Mouse (Mus musculus) spleen, adult 2 months (tissue): ENCODE data around the gene Rccd1. TPM values are rescaled to one million over a fixed set of nuclear protein-coding genes. Genes with fewer than 3 reads are reported as not detected.

Experiments
- DNase-seq, 2 experiments: peaks; one replicate each; pipeline versions ENCODE4 v3.0.0 to v3.0.0-alpha.2; 2012 to 2021; ENCODE audit warnings: low spot score in 2 of 2, low read depth in 1 of 2
- H3K27ac ChIP-seq: fragments of 200-500 bp; 2 replicates; pipeline ENCODE4 v1.5.1; 2012; ENCODE audit warnings: low read length, inconsistent platforms; ENCODE audit not compliant: insufficient read depth
- H3K27me3 ChIP-seq: fragments of 200-500 bp; 2 replicates; pipeline ENCODE4 v1.6.1; 2012; ENCODE audit warnings: mild to moderate bottlenecking, moderate library complexity, low read length, inconsistent platforms; ENCODE audit not compliant: control insufficient read depth, insufficient read depth
- H3K36me3 ChIP-seq: fragments of 200-500 bp; 2 replicates; pipeline ENCODE4 v1.6.1; 2012; ENCODE audit warnings: mild to moderate bottlenecking, low read length, inconsistent platforms; ENCODE audit not compliant: control insufficient read depth, insufficient read depth
- H3K4me1 ChIP-seq: fragments of 200-500 bp; 2 replicates; pipeline ENCODE4 v1.6.1; 2011; ENCODE audit warnings: inconsistent platforms; ENCODE audit not compliant: control insufficient read depth, insufficient read depth, insufficient read length
- H3K4me3 ChIP-seq: fragments of 200-500 bp; 2 replicates; pipeline ENCODE4 v1.5.1; 2011; ENCODE audit warnings: mild to moderate bottlenecking, inconsistent platforms; ENCODE audit not compliant: insufficient read depth, insufficient read length; ENCODE audit errors: extremely low read depth
- CTCF ChIP-seq: fragments of 200-500 bp; IDR thresholded peaks from 2 replicates; pipeline ENCODE4 v1.5.1; 2011; ENCODE audit warnings: mild to moderate bottlenecking, inconsistent platforms; ENCODE audit not compliant: insufficient read depth, insufficient read length, insufficient replicate concordance; ENCODE audit errors: extremely low read depth
- POLR2A ChIP-seq: fragments of 200-500 bp; IDR thresholded peaks from 2 replicates; pipeline ENCODE4 v1.6.1; 2011; ENCODE audit warnings: low read depth, low read length, inconsistent platforms
- WGBS: fragments of 180-500 bp; shearing (Covaris S2); methylation state at CpG from one replicate; pipeline ENCODE4 v1.1.7; 2018; 5-methylcytosine and 5-hydroxymethylcytosine counted together
- polyA plus RNA-seq: library from polyadenylated mRNA; depleted of rRNA; stranded (reverse); fragments of >200 nt; gene quantifications from 2 replicates; pipeline ENCODE4 v1.2.3, GENCODE M21; 2012; rRNA removed

Rccd1 gene
- 13.2 and 14.7 TPM in 2 replicates for polyA plus RNA-seq

DNA sequence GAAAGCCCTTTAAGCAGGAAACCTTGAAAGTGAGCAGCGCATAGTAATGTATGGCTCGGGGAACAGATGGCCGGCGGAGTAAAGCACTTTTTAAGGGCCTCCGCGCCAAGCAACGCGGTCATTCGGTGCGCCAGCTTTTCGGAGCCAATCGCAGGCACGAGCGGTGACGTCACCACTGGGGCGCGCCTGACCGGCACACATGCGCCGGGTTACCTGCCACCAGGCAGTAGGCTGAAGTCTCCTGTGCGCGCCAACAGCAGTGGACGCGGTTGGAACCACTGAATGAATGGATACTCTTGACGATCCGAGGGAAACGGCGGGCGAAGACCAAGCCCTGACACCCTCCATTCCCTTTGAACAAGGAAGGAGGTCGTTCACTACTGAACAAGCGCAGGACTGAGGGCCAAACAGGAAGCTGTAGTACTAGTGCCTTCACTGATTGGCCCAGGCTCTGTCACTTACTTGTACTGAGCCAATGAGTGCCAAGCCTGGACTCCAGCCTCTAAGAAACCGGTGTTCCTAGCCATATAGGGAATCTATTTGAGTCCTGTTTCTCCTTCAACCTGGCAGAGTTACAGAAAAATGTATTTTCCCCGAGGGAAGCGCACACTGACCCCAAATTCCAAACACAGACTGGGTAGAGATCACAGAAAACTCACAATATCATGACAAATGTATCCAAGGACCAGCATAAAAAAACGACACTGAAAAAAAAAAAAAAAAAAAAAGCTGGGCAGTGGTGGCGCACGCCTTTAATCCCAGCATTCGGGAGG lies at the start of gene Rccd1:
Rccd1 (minus strand) TSS at position 412 of the 773 bp plus-strand sequence.
- Histone ChIP-seq H3K27ac (peak within 1 kb of the TSS; percentile 94), H3K4me1 (no peaks in the 10 kb centered on the region), H3K27me3 (no peaks in the 10 kb centered on the region), H3K4me3 (peak within 1 kb of the TSS; percentile 93), H3K36me3 (peaks cover 21% of the 10 kb centered on the region)
- WGBS: 2% methylated on average over 38 of the region's 38 CpGs
- TF ChIP-seq POLR2A (peak; percentile 73), CTCF (no peak)
- DNase-seq: peak; percentile 89 to 93

DNA sequence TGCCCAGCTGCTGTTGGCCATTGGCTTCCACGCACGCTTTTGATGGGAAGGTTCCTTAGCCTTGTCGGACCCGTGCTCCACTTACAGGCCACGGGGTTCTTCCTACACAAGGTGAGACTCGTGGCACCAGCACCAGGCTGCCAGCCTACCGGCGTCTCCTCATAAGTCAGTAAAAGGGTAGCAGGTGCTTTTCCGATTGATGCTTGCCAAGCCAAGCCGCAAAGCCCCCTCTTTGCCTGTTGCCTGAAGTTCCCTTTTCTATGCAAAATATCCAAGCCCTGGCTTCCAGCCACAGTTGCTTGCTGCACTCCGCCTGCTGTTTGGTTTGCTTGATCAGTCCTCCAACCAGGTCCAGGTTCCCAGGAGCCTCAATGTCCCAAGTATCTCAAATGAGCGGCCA lies 49.6 kb upstream of the Rccd1 start:
- H3K36me3 ChIP-seq: peaks cover 3% of the 10 kb centered on the region
- H3K27me3 ChIP-seq: no peaks in the 10 kb centered on the region
- H3K4me1 ChIP-seq: peaks cover 21% of the 10 kb centered on the region; the same call in 1 of the 2 replicates
- no peak overlapping the region for H3K4me3 ChIP-seq
- TF ChIP-seq CTCF (no peak), POLR2A (no peak)
- H3K27ac ChIP-seq: peak overlapping the region; percentile 60
- DNase-seq: peak in 1 of 2 experiments; percentile 26
- 16% methylated on average over 12 of the region's 12 CpGs for WGBS

DNA sequence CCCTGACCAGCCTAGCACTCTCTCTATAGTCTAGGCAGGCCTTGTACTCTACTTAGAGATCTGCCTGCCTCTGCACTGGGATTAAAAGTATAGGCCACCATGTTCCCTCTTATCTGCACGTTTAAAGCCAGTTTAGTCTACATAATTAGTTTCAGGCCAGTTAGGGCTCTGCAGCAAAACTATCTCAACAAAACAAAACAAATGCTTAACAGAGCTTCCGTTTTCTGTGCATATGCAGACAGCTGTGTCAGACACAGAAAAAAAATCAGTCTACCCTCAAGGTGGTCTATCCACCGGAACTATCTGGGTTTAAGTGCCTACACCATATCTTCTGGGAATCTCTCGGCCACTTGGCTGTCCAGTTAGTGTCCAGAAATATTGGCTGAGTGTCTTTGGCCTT lies 49.1 kb upstream of the Rccd1 start:
- peak overlapping the region; percentile 60 for H3K27ac ChIP-seq
- H3K4me3 ChIP-seq: no peak overlapping the region
- 26% methylated on average over 4 of the region's 4 CpGs for WGBS
- H3K27me3 ChIP-seq: no peaks in the 10 kb centered on the region
- H3K36me3 ChIP-seq: 0 out of 2 replicates have a peak, but pooled peaks cover 1% of the 10 kb centered on the region
- no peak for DNase-seq
- TF ChIP-seq CTCF: no peak
- no peak for TF ChIP-seq POLR2A
- peaks cover 25% of the 10 kb centered on the region; the same call in 1 of the 2 replicates for H3K4me1 ChIP-seq

DNA sequence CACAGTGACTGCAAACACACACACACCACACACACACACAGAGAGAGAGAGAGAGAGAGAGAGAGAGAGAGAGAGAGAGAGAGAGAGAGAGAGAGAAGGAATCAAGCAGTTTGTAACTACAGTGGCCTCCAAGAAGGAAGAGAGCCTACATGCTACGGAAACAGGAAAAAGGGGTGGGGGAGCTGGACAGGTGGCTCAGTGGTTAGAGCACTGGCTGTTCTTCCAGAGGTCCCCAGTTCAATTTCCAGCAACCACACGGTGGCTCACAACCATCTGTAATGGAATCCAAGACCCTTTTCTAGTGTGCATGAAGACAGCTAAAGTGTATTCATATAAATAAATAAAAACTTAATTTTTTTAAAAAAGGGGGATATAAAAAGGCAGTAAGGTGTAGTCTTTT lies 48.4 kb upstream of the Rccd1 start:
- H3K36me3 ChIP-seq: peaks cover 3% of the 10 kb centered on the region
- WGBS: 31% methylated on average over 2 of the region's 2 CpGs
- H3K27ac ChIP-seq: no peak overlapping the region
- no peak for DNase-seq
- no peak overlapping the region for H3K4me3 ChIP-seq
- peaks cover 28% of the 10 kb centered on the region; the same call in 1 of the 2 replicates for H3K4me1 ChIP-seq
- TF ChIP-seq POLR2A (no peak), CTCF (no peak)
- H3K27me3 ChIP-seq: no peaks in the 10 kb centered on the region

DNA sequence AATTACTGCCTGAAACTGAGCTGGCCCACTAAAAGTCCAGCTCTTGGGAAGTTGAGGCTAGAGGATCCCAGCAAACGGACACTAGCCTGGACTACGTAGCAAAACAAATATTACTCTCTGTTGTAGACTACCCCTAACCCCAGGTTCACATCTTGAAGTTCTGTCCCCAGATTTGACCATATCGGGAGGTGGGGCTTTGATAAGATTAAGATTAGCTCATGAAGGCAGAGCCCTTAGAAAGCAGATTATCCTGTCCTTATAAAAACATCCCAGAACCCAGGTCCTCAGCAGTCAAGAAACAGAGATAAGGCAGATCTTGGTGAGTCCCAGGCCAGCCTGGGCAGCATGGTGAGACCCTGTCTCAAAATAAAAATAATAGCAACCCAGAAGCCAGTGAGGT lies 47.9 kb upstream of the Rccd1 start:
- no peak for TF ChIP-seq POLR2A
- no peak for TF ChIP-seq CTCF

DNA sequence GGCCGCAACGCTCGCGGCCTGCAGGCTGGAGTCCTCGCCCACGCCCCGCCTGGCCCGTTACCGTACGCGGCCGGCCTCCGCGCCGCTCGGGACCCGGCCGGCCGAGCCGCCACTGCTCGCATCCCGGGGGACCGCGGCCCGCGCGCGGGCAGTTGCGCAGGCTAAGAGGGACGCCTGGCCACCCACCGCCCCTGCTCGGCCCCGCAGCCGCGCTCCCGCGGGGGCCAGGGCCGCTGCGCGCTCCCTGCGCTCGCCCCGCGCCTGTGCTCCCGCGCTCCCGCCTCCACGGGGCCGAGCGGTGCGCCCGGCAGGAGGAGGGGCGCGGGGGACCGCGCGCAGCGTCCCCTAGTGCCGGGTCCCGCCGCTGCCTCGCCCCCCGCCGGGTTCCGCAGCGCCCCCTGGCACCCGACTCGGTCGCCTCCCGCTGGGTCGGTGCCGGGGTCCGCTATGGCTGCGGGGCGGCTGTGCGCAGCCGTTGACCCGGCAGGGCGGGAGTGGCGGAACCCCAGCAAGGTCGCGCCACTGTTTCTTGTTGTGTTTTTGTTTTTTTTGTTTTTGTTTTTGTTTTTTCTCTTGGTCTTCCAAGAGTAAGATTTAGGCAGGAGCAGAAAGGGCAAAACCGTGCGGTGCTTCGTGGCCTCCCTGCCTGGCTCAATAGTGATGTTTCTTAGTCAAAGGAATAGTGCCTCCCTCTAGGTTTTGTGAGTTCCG lies 46.9 kb upstream of the Rccd1 start, which contains the start of gene Man2a2:
Man2a2 (minus strand) TSS at position 335 of the 711 bp plus-strand sequence.
- H3K4me3 ChIP-seq: peak within 1 kb of the TSS; percentile 74
- TF ChIP-seq POLR2A (no peak), CTCF (peak; percentile 82)
- peak in 1 of 2 experiments; percentile 78 for DNase-seq
- H3K36me3 ChIP-seq: peaks cover 9% of the 10 kb centered on the region
- WGBS: under 1% methylated on average over 64 of the region's 86 CpGs
- peaks cover 28% of the 10 kb centered on the region; the same call in 1 of the 2 replicates for H3K4me1 ChIP-seq
- no peaks in the 10 kb centered on the region for H3K27me3 ChIP-seq
- H3K27ac ChIP-seq: peak within 1 kb of the TSS; percentile 77

More for the DNA sequence above, 47.9 kb upstream of the Rccd1 start:
- Histone ChIP-seq H3K4me1 (peaks cover 28% of the 10 kb centered on the region; the same call in 1 of the 2 replicates), H3K36me3 (peaks cover 4% of the 10 kb centered on the region), H3K4me3 (no peak overlapping the region), H3K27me3 (no peaks in the 10 kb centered on the region), H3K27ac (no peak overlapping the region)
- WGBS: 91% methylated on average over 3 of the region's 3 CpGs
- DNase-seq: no peak

DNA sequence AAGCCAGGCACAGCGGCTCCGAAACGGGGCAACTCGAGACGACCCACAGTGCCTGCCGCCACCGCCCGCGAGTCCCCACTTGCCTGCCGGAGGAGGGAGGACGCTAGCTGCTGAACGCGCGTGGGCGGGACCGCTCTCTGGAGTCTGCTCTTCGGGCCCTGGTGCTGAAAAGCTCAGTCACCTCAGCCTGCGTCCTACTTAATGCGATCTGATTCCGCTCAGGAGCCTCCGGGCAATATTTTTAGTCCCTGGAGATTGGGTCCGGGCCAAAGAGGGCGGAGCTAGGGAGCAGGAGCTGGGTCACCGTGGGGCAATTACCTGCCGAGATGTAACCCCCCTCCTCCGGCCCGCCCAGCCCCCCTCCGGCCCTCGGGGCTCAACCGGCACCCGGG lies 46.4 kb upstream of the Rccd1 start:
- TF ChIP-seq POLR2A (no peak), CTCF (no peak)
- peak overlapping the region; percentile 77 for H3K27ac ChIP-seq
- H3K36me3 ChIP-seq: peaks cover 13% of the 10 kb centered on the region
- peak; percentile 69 to 84 for DNase-seq
- H3K4me1 ChIP-seq: peaks cover 28% of the 10 kb centered on the region; the same call in 1 of the 2 replicates
- under 1% methylated on average over 31 of the region's 31 CpGs for WGBS
- no peaks in the 10 kb centered on the region for H3K27me3 ChIP-seq
- peak overlapping the region; percentile 74 for H3K4me3 ChIP-seq
